Mouse (Mus musculus): Measurements from ENCODE around the gene Enpep. TPM values are rescaled to one million over a fixed set of nuclear protein-coding genes. Genes with fewer than 3 reads are reported as not detected.

The Enpep gene
- polyA plus RNA-seq, 1 experiment from 2014 or later, result not detected

- no peak overlapping the region for H3K27ac ChIP-seq
- H3K36me3 ChIP-seq (replicated peaks), result no peaks in the 10 kb centered on the region
- 50% methylated on average over 10 of the region's 10 CpGs for WGBS
- H3K4me1 ChIP-seq, result no peaks in the 10 kb centered on the region
- no peaks in the 10 kb centered on the region for H3K9me3 ChIP-seq
- H3K27me3 ChIP-seq (ENCODE audit: poor library complexity, severe bottlenecking), result no peaks in the 10 kb centered on the region
- no peak for DNase-seq (ENCODE audit: extremely low spot score, low spot score)
- H3K4me3 ChIP-seq, result no peak overlapping the region
Measured at GRCm38 (mm10) chr3:129308102-129308752, 24.3 kb downstream of the Enpep start.

GRCm38 (mm10) chr3:129303941-129304340 is 28.6 kb downstream of the Enpep start:
- 11% methylated on average over 3 of the region's 3 CpGs for WGBS
- no peaks in the 10 kb centered on the region for H3K9me3 ChIP-seq
- H3K4me1 ChIP-seq, result no peaks in the 10 kb centered on the region
- no peak for DNase-seq (ENCODE audit: extremely low spot score, low spot score)
- no peak overlapping the region for H3K27ac ChIP-seq
- H3K36me3 ChIP-seq (replicated peaks), result no peaks in the 10 kb centered on the region
- no peaks in the 10 kb centered on the region for H3K27me3 ChIP-seq (ENCODE audit: poor library complexity, severe bottlenecking)
- no peak overlapping the region for H3K4me3 ChIP-seq

- H3K27ac ChIP-seq, result no peak overlapping the region
- H3K36me3 ChIP-seq (replicated peaks), result no peaks in the 10 kb centered on the region
- no peaks in the 10 kb centered on the region for H3K4me1 ChIP-seq
- WGBS, result 78% methylated on average over 1 of the region's 1 CpGs
- H3K4me3 ChIP-seq, result no peak overlapping the region
- no peaks in the 10 kb centered on the region for H3K9me3 ChIP-seq
- H3K27me3 ChIP-seq (ENCODE audit: poor library complexity, severe bottlenecking), result no peaks in the 10 kb centered on the region
- DNase-seq (ENCODE audit: extremely low spot score, low spot score), result no peak
Measured at GRCm38 (mm10) chr3:129299874-129300273, 32.6 kb downstream of the Enpep start.

DNA sequence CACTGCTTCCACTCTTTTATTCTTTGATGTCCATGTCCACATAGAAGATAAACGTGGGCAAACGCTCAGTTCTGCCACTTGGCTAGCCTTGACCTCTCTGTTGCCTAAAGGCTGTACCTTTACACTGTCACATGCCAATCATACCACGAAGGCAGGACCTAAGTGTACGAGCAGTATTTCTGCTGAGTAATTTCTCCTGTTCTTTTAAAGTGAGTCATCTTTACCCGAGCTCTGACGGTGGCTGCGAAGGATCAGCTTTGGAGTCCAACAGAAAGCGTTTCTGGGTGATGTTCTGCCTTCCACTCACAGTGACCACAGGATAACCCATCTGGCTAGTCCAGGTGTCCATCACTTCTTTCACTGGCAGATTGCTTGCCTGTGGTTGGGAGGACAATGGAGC is 33.9 kb downstream of the Enpep start:
- Histone ChIP-seq H3K27me3 (ENCODE audit: poor library complexity, severe bottlenecking) (no peaks in the 10 kb centered on the region), H3K36me3 (replicated peaks) (no peaks in the 10 kb centered on the region), H3K4me3 (no peak overlapping the region), H3K4me1 (no peaks in the 10 kb centered on the region), H3K9me3 (no peaks in the 10 kb centered on the region), H3K27ac (no peak overlapping the region)
- DNase-seq (ENCODE audit: extremely low spot score, low spot score), result no peak
- 91% methylated on average over 8 of the region's 8 CpGs for WGBS

DNA sequence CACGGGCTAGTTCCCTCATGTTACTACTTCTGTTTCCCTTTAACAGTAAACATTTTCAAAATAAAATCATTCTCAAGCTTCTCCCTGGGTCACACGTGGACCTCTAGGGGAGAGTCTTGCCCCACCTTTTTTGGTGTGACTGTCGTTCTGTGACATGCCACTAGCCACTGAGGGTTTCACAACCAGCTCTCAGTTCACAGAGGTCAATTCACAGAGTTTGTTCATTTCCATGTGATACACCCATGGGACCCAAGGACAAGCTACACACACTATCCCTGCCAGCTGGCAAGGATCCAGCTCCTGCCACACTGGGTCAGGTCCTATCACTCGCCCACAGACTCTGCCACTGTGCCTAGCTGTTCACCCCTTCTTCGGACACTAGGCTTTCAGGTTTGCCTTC is 35.5 kb downstream of the Enpep start:
- no peak for DNase-seq (ENCODE audit: extremely low spot score, low spot score)
- no peak overlapping the region for H3K4me3 ChIP-seq
- no peaks in the 10 kb centered on the region for H3K4me1 ChIP-seq
- H3K27me3 ChIP-seq (ENCODE audit: poor library complexity, severe bottlenecking), result no peaks in the 10 kb centered on the region
- H3K27ac ChIP-seq, result no peak overlapping the region
- no peaks in the 10 kb centered on the region for H3K9me3 ChIP-seq
- 88% methylated on average over 5 of the region's 5 CpGs for WGBS
- H3K36me3 ChIP-seq (replicated peaks), result no peaks in the 10 kb centered on the region

DNA sequence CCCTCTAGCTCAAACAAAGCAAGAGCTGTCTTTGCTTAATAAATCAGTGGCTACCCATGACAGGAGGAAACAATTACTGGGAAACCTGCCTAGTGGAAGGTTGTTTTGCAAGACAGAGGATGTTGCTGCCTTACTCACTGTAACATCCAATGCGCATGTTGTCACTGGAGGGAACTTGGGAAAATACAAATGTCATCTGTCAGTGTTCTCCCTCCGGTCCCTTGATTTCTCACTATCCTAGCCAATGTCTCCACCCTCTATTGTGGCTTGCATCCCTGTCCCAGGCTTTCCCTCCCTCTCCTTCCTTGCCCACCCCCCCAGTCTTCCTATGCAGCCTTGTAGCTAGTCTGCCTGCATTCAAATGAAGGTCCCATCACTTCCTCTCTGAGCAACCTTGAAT is 36.6 kb downstream of the Enpep start:
- no peaks in the 10 kb centered on the region for H3K27me3 ChIP-seq (ENCODE audit: poor library complexity, severe bottlenecking)
- no peak overlapping the region for H3K4me3 ChIP-seq
- no peak for DNase-seq (ENCODE audit: extremely low spot score, low spot score)
- H3K27ac ChIP-seq, result no peak overlapping the region
- WGBS, result 86% methylated on average over 2 of the region's 2 CpGs
- no peaks in the 10 kb centered on the region for H3K36me3 ChIP-seq (replicated peaks)
- H3K9me3 ChIP-seq, result no peaks in the 10 kb centered on the region
- H3K4me1 ChIP-seq, result no peaks in the 10 kb centered on the region

- Histone ChIP-seq H3K9me3 (no peaks in the 10 kb centered on the region), H3K4me1 (no peaks in the 10 kb centered on the region), H3K27me3 (ENCODE audit: poor library complexity, severe bottlenecking) (no peaks in the 10 kb centered on the region), H3K4me3 (no peak overlapping the region), H3K27ac (no peak overlapping the region), H3K36me3 (replicated peaks) (no peaks in the 10 kb centered on the region)
- 79% methylated on average over 8 of the region's 8 CpGs for WGBS
- DNase-seq (ENCODE audit: extremely low spot score, low spot score), result no peak
Measured at GRCm38 (mm10) chr3:129289536-129289935, 43.0 kb downstream of the Enpep start.

- Histone ChIP-seq H3K36me3 (replicated peaks) (no peaks in the 10 kb centered on the region), H3K4me3 (no peak overlapping the region), H3K27ac (no peak overlapping the region), H3K9me3 (no peaks in the 10 kb centered on the region), H3K27me3 (ENCODE audit: poor library complexity, severe bottlenecking) (no peaks in the 10 kb centered on the region), H3K4me1 (no peaks in the 10 kb centered on the region)
- WGBS, result 92% methylated on average over 8 of the region's 8 CpGs
- no peak for DNase-seq (ENCODE audit: extremely low spot score, low spot score)
Measured at GRCm38 (mm10) chr3:129287140-129287539, 45.4 kb downstream of the Enpep start.

GRCm38 (mm10) chr3:129286426-129286825 is 46.1 kb downstream of the Enpep start:
- Histone ChIP-seq H3K4me3 (no peak overlapping the region), H3K36me3 (replicated peaks) (no peaks in the 10 kb centered on the region), H3K27me3 (ENCODE audit: poor library complexity, severe bottlenecking) (no peaks in the 10 kb centered on the region), H3K9me3 (no peaks in the 10 kb centered on the region), H3K27ac (no peak overlapping the region), H3K4me1 (no peaks in the 10 kb centered on the region)
- no peak for DNase-seq (ENCODE audit: extremely low spot score, low spot score)
- 82% methylated on average over 7 of the region's 7 CpGs for WGBS

DNA sequence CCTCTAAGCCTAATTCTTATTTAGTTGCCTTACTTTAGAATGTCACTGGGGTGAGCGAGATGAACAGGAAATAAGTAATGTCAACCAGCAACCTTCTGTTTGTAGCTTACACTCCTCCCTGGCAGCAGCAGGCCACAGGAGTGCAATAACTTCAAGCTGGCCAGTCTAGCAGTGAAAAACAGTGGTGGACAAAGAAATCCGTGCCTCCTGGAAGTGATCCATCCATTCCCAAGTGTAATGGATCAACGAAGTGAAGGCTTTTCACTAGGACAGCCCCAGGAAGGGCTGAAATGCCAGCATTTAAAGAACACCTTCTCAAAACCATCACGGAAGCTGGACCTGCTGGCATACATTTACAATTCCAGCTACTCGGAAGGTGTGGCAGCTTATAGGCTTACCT is 48.2 kb downstream of the Enpep start:
- Histone ChIP-seq H3K36me3 (replicated peaks) (no peaks in the 10 kb centered on the region), H3K4me3 (no peak overlapping the region), H3K9me3 (no peaks in the 10 kb centered on the region), H3K27ac (no peak overlapping the region), H3K4me1 (no peaks in the 10 kb centered on the region), H3K27me3 (ENCODE audit: poor library complexity, severe bottlenecking) (no peaks in the 10 kb centered on the region)
- DNase-seq (ENCODE audit: extremely low spot score, low spot score), result no peak
- WGBS, result 88% methylated on average over 5 of the region's 5 CpGs

DNA sequence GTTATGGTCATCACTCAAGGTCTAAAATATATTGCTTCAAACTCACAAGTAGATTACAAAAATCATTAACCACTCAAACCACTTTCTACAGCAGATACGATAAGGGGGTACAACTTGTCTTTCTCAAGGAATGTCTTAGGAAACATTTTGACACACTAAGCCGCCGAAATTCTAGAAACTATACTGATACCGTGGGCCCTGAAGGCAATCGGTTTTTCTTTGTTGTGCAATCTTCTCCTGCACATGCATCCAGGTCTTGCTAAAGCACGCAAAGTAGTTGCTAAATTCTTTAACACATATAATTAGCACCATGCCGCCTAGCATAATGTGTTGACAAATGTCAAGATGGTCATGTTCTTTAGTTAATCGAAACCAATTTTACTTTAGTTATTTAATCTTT is 53.1 kb downstream of the Enpep start:
- Histone ChIP-seq H3K36me3 (replicated peaks) (no peaks in the 10 kb centered on the region), H3K4me3 (no peak overlapping the region), H3K27ac (no peak overlapping the region), H3K9me3 (no peaks in the 10 kb centered on the region), H3K4me1 (no peaks in the 10 kb centered on the region), H3K27me3 (ENCODE audit: poor library complexity, severe bottlenecking) (no peaks in the 10 kb centered on the region)
- no peak for DNase-seq (ENCODE audit: extremely low spot score, low spot score)
- 95% methylated on average over 8 of the region's 8 CpGs for WGBS

DNA sequence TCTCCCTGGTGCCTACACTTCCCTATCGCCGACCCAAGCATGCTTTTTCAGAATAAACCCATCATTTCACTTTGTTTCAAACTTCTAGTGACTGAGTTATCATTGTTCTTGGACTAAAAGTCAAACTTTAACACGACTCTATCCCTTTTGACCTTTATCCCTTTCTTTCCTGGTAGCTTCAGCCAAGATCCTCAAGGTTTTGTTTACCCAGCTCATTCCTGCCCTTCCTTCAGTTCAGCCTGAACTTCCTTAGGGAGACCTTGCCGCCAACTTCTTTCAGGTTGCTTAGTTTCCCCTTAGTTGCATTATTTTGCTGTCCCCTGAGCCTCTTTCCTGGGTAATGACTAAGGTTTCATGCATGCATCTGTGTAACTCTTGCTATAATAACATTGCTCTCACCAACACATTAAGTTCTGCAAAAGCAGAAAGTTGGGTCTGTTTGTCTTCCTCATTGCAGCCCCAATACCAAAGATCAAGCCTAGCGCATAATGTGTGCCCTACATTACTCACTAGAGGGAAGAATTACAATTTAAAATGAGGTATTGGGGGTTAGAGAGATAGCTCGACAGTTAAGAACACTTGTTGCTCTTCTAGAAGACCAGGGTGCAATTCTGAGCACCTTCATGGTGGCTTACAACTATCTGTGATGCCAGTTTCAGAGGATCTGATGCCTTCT is 59.2 kb downstream of the Enpep start:
- H3K9me3 ChIP-seq, result no peaks in the 10 kb centered on the region
- H3K36me3 ChIP-seq (replicated peaks), result no peaks in the 10 kb centered on the region
- no peaks in the 10 kb centered on the region for H3K4me1 ChIP-seq
- no peak overlapping the region for H3K27ac ChIP-seq
- DNase-seq (ENCODE audit: extremely low spot score, low spot score), result no peak
- 85% methylated on average over 6 of the region's 6 CpGs for WGBS
- H3K27me3 ChIP-seq (ENCODE audit: poor library complexity, severe bottlenecking), result no peaks in the 10 kb centered on the region
- H3K4me3 ChIP-seq, result no peak overlapping the region

DNA sequence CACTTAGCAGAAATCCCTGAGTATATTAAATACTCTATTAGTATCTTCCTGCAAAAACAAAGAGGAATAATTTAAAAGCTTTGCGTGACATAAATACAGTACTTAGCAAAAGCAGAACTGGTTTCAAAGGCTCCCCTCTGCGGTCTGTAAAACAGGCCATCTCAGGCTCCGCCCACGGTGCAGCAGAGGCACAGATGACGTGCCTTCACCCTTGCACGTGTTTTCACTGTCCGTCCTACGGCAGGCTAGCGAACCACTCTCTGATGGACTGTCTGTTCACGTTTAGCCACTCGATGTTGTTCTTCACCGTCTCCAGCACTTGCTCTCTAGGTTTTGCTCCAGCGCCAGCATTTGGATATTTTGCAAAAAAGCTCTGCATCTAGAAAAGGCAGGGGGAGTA is 62.5 kb downstream of the Enpep start:
- no peaks in the 10 kb centered on the region for H3K4me1 ChIP-seq
- WGBS, result 68% methylated on average over 13 of the region's 13 CpGs
- no peak for DNase-seq (ENCODE audit: extremely low spot score, low spot score)
- no peak overlapping the region for H3K27ac ChIP-seq
- H3K9me3 ChIP-seq, result no peaks in the 10 kb centered on the region
- no peak overlapping the region for H3K4me3 ChIP-seq
- no peaks in the 10 kb centered on the region for H3K36me3 ChIP-seq (replicated peaks)
- no peaks in the 10 kb centered on the region for H3K27me3 ChIP-seq (ENCODE audit: poor library complexity, severe bottlenecking)
